Mouse (Mus musculus) frontal cortex, adult 2 months (tissue): ENCODE data around the gene L1cam. TPM values are rescaled to one million over a fixed set of nuclear protein-coding genes. Genes with fewer than 3 reads are reported as not detected.

ENCODE experiments used
- DNase-seq, 2 experiments: peaks; one replicate each; pipeline ENCODE4 v3.0.0; 2022; ENCODE audit warnings: low spot score in 1 of 2; ENCODE audit errors: extremely low spot score in 1 of 2
- polyA plus RNA-seq: library from polyadenylated mRNA; depleted of rRNA; stranded (reverse); fragments of >200 nt; gene quantifications from 2 replicates; pipeline ENCODE4 v1.2.3, GENCODE M21; 2012; rRNA removed

The L1cam gene
- polyA plus RNA-seq = 88.7 and 113 TPM in 2 replicates

DNA sequence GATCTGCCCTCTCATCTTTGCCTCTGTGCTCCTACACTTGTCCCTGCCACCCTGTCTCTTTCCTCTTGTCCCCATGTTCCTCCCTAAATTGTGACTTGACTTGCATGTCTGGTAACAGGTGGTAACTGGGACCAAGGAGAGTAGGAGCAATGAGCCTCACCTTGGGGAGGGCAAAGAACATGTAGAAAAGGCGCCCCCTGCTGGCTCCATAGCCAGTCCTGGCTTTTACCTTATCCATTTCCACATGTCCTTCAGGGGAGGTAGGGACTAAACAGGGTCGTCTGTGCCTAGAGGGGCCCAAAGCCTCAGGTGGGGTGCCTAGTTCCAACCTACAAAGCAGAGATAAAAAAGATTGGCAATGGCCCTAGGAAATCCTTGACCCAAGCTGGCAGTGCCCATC, at the start of gene L1cam:
Gene L1cam (minus strand): TSS at position 387 of the 400 bp plus-strand sequence.
- peak in 1 of 2 experiments; percentile 74 for DNase-seq

- no peak for DNase-seq
These were observed 46.4 kb upstream of the L1cam start for GRCm38 (mm10) chrX:73942294-73942693.

- no peak for DNase-seq
These were observed 46.0 kb upstream of the L1cam start for GRCm38 (mm10) chrX:73941860-73942259.

GRCm38 (mm10) chrX:73931871-73932270, 36.0 kb upstream of the L1cam start:
- no peak for DNase-seq

DNA sequence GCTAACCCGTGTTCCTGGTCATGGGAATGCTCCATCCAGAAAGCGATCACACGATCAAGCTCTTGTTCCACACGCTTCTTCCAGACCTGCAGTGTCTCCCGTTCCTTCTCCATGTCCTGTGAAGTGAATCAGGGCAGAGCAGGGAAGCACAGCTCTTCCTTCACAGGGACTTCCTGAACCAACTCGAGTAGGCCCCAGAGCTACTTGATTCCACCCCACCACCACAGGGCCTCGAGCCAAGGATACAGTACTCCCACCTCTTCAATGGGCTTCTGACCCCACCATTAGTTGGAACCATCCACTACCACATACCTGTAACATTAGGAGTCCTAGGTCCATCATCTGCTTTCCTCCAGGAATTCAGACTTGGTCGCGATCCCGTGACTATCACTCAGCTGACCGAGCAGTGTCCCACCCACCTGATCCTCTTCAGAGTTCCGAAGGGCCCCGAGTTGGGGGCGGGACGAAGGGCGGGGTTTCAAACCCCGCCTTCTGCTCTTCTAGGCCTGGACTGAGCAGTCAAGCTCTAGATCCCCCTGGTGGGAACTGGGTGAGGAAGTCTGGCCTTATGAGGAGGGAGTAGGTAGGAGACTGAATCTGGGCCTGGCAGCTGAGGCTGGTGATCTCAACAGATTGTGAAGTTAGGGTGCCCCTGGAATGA, 34.6 kb upstream of the L1cam start, which contains the start of gene Renbp:
Gene Renbp (minus strand): TSS at position 449 of the 661 bp plus-strand sequence.
- no peak for DNase-seq

DNA sequence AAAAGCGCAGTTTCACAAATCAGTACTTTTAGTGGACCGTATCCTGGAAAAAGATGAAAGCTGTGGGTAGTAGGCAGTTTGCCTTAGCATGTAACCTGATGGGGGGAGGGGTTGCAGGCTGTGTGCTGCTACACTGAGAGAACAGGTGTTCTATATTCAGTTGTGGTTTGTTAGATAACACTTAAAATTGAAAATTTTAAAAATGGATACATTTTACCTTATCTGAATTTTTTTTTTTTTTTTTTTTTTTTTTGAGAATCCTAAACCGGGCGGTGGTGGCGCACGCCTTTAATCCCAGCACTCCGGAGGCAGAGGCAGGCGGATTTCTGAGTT, 26.6 kb upstream of the L1cam start:
- no peak for DNase-seq

GRCm38 (mm10) chrX:73921823-73922549, 26.1 kb upstream of the L1cam start, which contains the start of the genes Arhgap4 and Naa10:
TSS of gene Arhgap4 (minus strand) at chrX:73921870.
TSS of gene Naa10 (minus strand) at chrX:73921944.
- DNase-seq = peak; percentile 76 to 90

GRCm38 (mm10) chrX:73921285-73921822, 25.4 kb upstream of the L1cam start:
- peak in 1 of 2 experiments; percentile 8 for DNase-seq

DNA sequence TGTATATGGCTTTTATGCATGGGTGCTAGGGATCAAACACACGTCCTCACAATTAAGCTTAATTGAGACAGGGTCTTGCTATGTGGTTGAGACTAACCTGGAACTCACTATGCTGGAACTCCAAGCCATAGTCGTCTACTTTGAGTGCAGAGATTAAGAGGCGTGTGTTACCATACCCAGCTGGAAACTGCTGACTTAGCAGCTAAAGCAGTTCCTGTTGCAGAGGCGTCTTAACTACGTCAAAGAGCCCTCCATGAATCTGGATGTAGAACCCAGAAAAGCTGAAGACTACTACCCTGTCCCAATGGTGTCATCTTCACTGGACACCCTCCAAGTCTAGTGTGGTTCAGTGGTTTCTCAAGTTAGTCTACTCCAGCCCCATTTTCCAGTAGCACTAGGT, 22.7 kb upstream of the L1cam start:
- no peak for DNase-seq

DNA sequence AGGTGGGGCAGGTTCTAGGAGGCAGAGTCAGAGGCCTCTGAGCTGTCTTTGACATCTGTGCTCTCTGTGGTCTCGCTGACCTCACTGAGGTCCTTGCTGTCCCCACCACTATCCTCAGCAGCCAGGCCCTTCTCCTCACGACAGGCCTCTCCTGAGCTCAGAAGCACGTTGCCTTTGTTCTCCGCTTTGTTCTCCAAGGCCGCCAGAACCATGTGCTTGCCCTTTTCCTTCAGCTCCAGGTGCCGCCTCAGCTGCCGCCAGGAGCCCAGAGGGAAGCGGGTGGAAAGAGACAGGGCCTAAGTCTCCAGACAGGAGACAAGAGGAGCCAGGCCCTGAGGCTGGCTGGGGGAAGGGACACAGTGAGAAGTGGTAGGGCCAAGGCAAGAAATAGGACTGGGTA, 21.0 kb upstream of the L1cam start:
- no peak for DNase-seq

- DNase-seq = peak; percentile 87 to 94
These were observed 19.2 kb upstream of the L1cam start for GRCm38 (mm10) chrX:73914827-73915703.

GRCm38 (mm10) chrX:73911588-73911987, 15.7 kb upstream of the L1cam start:
- no peak for DNase-seq

- DNase-seq = no peak
These were observed 15.3 kb upstream of the L1cam start for GRCm38 (mm10) chrX:73911156-73911555.

DNA sequence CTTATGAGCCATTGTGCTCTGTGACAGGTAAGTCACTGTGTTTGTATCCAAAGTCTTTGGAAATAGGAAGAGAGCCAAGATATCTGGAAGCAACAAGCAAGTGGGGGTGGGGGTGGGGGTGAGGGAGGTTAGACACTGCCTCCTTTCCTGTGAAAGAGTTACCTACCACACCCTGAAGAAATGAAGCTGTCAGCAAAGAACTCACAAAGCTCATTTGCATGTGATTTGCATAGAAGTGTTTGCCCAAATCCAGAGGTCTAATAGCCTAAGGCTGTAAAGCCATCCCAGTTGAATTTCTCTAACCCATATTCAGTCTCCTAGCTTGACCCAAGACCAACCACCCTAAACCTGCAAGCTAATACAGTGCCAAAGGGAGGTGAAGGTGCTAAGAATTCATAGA, 14.5 kb upstream of the L1cam start:
- DNase-seq = no peak

- no peak for DNase-seq
These were observed 14.1 kb upstream of the L1cam start for GRCm38 (mm10) chrX:73910049-73910448.

DNA sequence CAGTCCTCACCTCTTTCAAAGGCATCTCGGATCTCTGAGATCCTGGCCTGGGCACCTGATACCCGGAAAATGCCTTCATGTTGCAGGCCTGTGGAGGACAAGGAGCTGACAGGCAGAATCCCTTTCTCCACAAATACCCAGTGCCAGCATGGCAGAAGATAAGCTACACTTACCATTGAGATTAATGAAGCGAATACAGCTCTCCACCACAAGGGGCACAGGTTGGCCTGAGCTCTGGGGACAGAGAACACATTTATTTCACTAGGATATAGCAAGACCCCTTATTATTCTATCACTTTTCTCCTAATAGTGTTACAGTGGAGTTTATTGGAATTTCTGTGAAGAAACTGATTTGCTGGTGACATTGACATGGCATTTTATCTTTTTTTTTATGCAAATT, 2.1 kb upstream of the L1cam start:
- DNase-seq = no peak

DNA sequence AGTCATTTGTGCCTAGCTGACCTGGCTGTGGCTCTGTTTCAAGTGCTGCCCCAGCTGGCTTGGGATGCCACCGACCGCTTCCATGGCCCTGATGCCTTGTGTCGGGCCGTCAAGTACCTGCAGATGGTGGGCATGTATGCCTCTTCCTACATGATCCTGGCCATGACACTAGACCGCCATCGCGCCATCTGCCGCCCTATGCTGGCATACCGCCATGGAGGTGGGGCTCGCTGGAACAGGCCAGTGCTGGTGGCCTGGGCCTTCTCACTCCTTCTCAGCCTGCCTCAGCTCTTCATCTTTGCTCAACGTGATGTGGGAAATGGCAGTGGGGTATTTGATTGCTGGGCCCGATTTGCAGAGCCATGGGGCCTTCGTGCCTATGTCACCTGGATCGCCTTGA, 3.1 kb downstream of the L1cam start:
- no peak for DNase-seq

- no peak for DNase-seq
These were observed 4.3 kb downstream of the L1cam start, which contains the start of gene Avpr2 for GRCm38 (mm10) chrX:73891551-73892152. TSS of gene Avpr2 (plus strand) at chrX:73892102.

GRCm38 (mm10) chrX:73881463-73881862, 14.4 kb downstream of the L1cam start:
- no peak for DNase-seq

GRCm38 (mm10) chrX:73881036-73881427, 14.9 kb downstream of the L1cam start:
- no peak for DNase-seq
